Mouse (Mus musculus): Measurements from ENCODE around the gene Adcy4.
A peak's percentile ranks its signal among the peaks of the same experiment; 100 is the strongest.

Gene Adcy4

GRCm38 (mm10) chr14:55788256-55789050 is 4.6 kb upstream of the Adcy4 start, which contains the start of gene Ripk3:
Gene Ripk3, minus strand, starts transcription at chr14:55788865.
- DNase-seq (ENCODE audit: low spot score), result peak; percentile 43

GRCm38 (mm10) chr14:55787731-55788130 is 3.8 kb upstream of the Adcy4 start:
- DNase-seq (ENCODE audit: low spot score), result no peak

GRCm38 (mm10) chr14:55785195-55785594 is 1.3 kb upstream of the Adcy4 start:
- peak; percentile 42 for DNase-seq (ENCODE audit: low spot score)

GRCm38 (mm10) chr14:55783171-55783957 is 531 bp downstream of the Adcy4 start:
- peak; percentile 85 for DNase-seq (ENCODE audit: low spot score)

GRCm38 (mm10) chr14:55782361-55782960 is 1.4 kb downstream of the Adcy4 start:
- DNase-seq (ENCODE audit: low spot score), result no peak

- peak; percentile 93 for DNase-seq (ENCODE audit: low spot score)
These were observed 2.6 kb downstream of the Adcy4 start for GRCm38 (mm10) chr14:55781310-55781709.

GRCm38 (mm10) chr14:55780736-55781135 is 3.2 kb downstream of the Adcy4 start:
- DNase-seq (ENCODE audit: low spot score), result no peak

GRCm38 (mm10) chr14:55779656-55780055 is 4.2 kb downstream of the Adcy4 start:
- no peak for DNase-seq (ENCODE audit: low spot score)

- DNase-seq (ENCODE audit: low spot score), result no peak
These were observed 5.2 kb downstream of the Adcy4 start for GRCm38 (mm10) chr14:55778686-55779085.

- DNase-seq (ENCODE audit: low spot score), result no peak
These were observed 6.1 kb downstream of the Adcy4 start for GRCm38 (mm10) chr14:55777806-55778205.

- DNase-seq (ENCODE audit: low spot score), result no peak
These were observed 6.7 kb downstream of the Adcy4 start for GRCm38 (mm10) chr14:55777176-55777575.

GRCm38 (mm10) chr14:55776711-55777110 is 7.2 kb downstream of the Adcy4 start:
- no peak for DNase-seq (ENCODE audit: low spot score)

- no peak for DNase-seq (ENCODE audit: low spot score)
These were observed 14.7 kb downstream of the Adcy4 start for GRCm38 (mm10) chr14:55769087-55769703.

- DNase-seq (ENCODE audit: low spot score), result no peak
These were observed 15.3 kb downstream of the Adcy4 start for GRCm38 (mm10) chr14:55768555-55768954.

GRCm38 (mm10) chr14:55767519-55768414 is 16.1 kb downstream of the Adcy4 start:
- peak; percentile 75 for DNase-seq (ENCODE audit: low spot score)

GRCm38 (mm10) chr14:55765696-55766095 is 18.2 kb downstream of the Adcy4 start, which contains the start of gene Ltb4r1:
Gene Ltb4r1, plus strand, starts transcription at chr14:55765962.
- DNase-seq (ENCODE audit: low spot score), result no peak

GRCm38 (mm10) chr14:55763166-55763565 is 20.7 kb downstream of the Adcy4 start:
- DNase-seq (ENCODE audit: low spot score), result no peak

- DNase-seq (ENCODE audit: low spot score), result peak; percentile 77
These were observed 21.7 kb downstream of the Adcy4 start for GRCm38 (mm10) chr14:55762001-55762821.

- no peak for DNase-seq (ENCODE audit: low spot score)
These were observed 22.7 kb downstream of the Adcy4 start, which contains the start of gene Ltb4r2 for GRCm38 (mm10) chr14:55761163-55761562. Gene Ltb4r2, plus strand, starts transcription at chr14:55761428.

- DNase-seq (ENCODE audit: low spot score), result peak; percentile 91
These were observed 23.7 kb downstream of the Adcy4 start for GRCm38 (mm10) chr14:55760156-55760555.

Measured in embryo, embryonic 10.5 days (tissue).